Comparison of ENCODE assay signal across 21 mouse cellular contexts in the genomic region with DNA sequence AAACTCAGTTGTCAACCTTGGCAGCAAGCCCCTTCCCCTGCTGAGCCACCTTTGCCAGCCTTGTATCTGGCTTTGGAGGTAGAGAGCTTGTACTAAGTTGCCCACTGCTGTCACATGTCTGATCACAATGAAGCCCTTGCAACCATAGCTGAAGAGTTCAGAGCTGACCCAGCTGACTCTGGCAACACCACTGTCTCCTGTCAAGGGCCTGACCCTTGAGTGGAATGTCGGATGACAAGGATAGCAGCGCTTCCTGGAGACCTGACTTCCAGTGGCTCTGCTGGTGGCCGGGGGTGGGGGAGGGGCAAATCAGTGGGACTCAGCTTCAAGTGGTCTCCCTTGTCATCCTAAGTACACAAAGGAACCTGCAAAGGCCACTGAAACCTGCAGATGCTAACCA.
DNase-seq lines count a peak whose midpoint lies in the region; ATAC-seq and TF ChIP-seq lines count a peak whose summit lies in the region.
"Had no signal": no experiment of that assay in that cellular context is flagged by ENCODE, and none has a peak within 500 bp of the region (broad histone marks: within the 10 kb centered on the region; RNA-seq: fewer than 3 reads in every experiment).

No protein-coding gene starts in this region.

- H3K36me3 ChIP-seq in hindbrain, embryonic 10.5 days, result no peaks in the 10 kb centered on the region
- no peaks in the 10 kb centered on the region for H3K36me3 ChIP-seq in hindbrain, postnatal 0 days (ENCODE audit: insufficient read depth, low read length)
- no peaks in the 10 kb centered on the region for H3K36me3 ChIP-seq in midbrain, embryonic 13.5 days
- H3K36me3 ChIP-seq in midbrain, postnatal 0 days (ENCODE audit: insufficient read depth, low read length), result no peaks in the 10 kb centered on the region
- H3K36me3 ChIP-seq in hindbrain, embryonic 12.5 days, result no peaks in the 10 kb centered on the region
- H3K36me3 ChIP-seq: embryonic facial prominence, embryonic 15.5 days; forebrain, embryonic 15.5 days; kidney, embryonic 15.5 days; liver, embryonic 15.5 days; stomach, embryonic 15.5 days had no signal

- H3K9ac ChIP-seq in hindbrain, postnatal 0 days (replicated peaks; ENCODE audit: low read length), result no peak overlapping the region
- H3K9ac ChIP-seq in midbrain, embryonic 13.5 days (replicated peaks), result no peak overlapping the region
- no peak overlapping the region for H3K9ac ChIP-seq in midbrain, postnatal 0 days (replicated peaks; ENCODE audit: low read length, poor library complexity, severe bottlenecking)
- no peak overlapping the region for H3K9ac ChIP-seq in hindbrain, embryonic 12.5 days
- H3K9ac ChIP-seq: embryonic facial prominence, embryonic 15.5 days; forebrain, embryonic 15.5 days; kidney, embryonic 15.5 days; liver, embryonic 15.5 days; lung, embryonic 14.5 days; stomach, embryonic 15.5 days had no signal

- H3K4me1 ChIP-seq in hindbrain, embryonic 10.5 days (replicated peaks), result peaks cover 39% of the 10 kb centered on the region
- H3K4me1 ChIP-seq in hindbrain, postnatal 0 days (ENCODE audit: insufficient read depth, low read length), result peaks cover 9% of the 10 kb centered on the region
- peaks cover 31% of the 10 kb centered on the region for H3K4me1 ChIP-seq in midbrain, embryonic 13.5 days (replicated peaks)
- H3K4me1 ChIP-seq in midbrain, postnatal 0 days (ENCODE audit: insufficient read depth, low read length), result no peaks in the 10 kb centered on the region
- H3K4me1 ChIP-seq in hindbrain, embryonic 12.5 days, result peaks cover 30% of the 10 kb centered on the region
- H3K4me1 ChIP-seq: liver, embryonic 15.5 days; stomach, embryonic 15.5 days had no signal

- H3K4me3 ChIP-seq in hindbrain, embryonic 10.5 days, result no peak overlapping the region
- H3K4me3 ChIP-seq in hindbrain, postnatal 0 days (ENCODE audit: low read length), result no peak overlapping the region
- H3K4me3 ChIP-seq in midbrain, embryonic 13.5 days (replicated peaks), result no peak overlapping the region
- no peak overlapping the region for H3K4me3 ChIP-seq in midbrain, postnatal 0 days (ENCODE audit: low read depth, low read length)
- H3K4me3 ChIP-seq in hindbrain, embryonic 12.5 days, result no peak overlapping the region
- H3K4me3 ChIP-seq: embryonic facial prominence, embryonic 15.5 days; forebrain, embryonic 15.5 days; kidney, embryonic 15.5 days; liver, embryonic 15.5 days; stomach, embryonic 15.5 days had no signal

- H3K27ac ChIP-seq in hindbrain, embryonic 10.5 days, result peak overlapping the region; percentile 78
- H3K27ac ChIP-seq in hindbrain, postnatal 0 days, result no peak overlapping the region
- H3K27ac ChIP-seq in midbrain, embryonic 13.5 days, result peak overlapping the region; percentile 59; the same call in 1 of the 2 replicates
- no peak overlapping the region for H3K27ac ChIP-seq in midbrain, postnatal 0 days (ENCODE audit: low read depth, low read length)
- peak overlapping the region; percentile 60 for H3K27ac ChIP-seq in hindbrain, embryonic 12.5 days
- H3K27ac ChIP-seq: embryonic facial prominence, embryonic 15.5 days; liver, embryonic 15.5 days; stomach, embryonic 15.5 days had no signal

- DNase-seq in hindbrain, embryonic 10.5 days (ENCODE audit: low spot score), result no peak
- no peak for DNase-seq in hindbrain, postnatal 0 days (ENCODE audit: low spot score)
- no peak for DNase-seq in midbrain, postnatal 0 days (ENCODE audit: low spot score)
- DNase-seq in cerebellum, postnatal 4 days (ENCODE audit: low spot score in 2 of 2), result no peak
- DNase-seq: adrenal gland, adult 2 months; adrenal gland, postnatal 36 days; B cell, adult 2 months; cerebellum, adult 18-20 months; cerebellum, postnatal 10 days; heart, postnatal 36 days; lung, embryonic 14.5 days; lung, postnatal 14 days had no signal

- no peaks in the 10 kb centered on the region for H3K9me3 ChIP-seq in hindbrain, embryonic 10.5 days
- H3K9me3 ChIP-seq in hindbrain, postnatal 0 days (ENCODE audit: low read length), result no peaks in the 10 kb centered on the region
- H3K9me3 ChIP-seq in midbrain, embryonic 13.5 days, result no peaks in the 10 kb centered on the region
- no peaks in the 10 kb centered on the region for H3K9me3 ChIP-seq in midbrain, postnatal 0 days (ENCODE audit: low read length)
- no peaks in the 10 kb centered on the region for H3K9me3 ChIP-seq in hindbrain, embryonic 12.5 days (replicated peaks)
- H3K9me3 ChIP-seq: embryonic facial prominence, embryonic 15.5 days; forebrain, embryonic 15.5 days; kidney, embryonic 15.5 days; liver, embryonic 15.5 days; stomach, embryonic 15.5 days had no signal

- TF ChIP-seq CTCF in hindbrain, postnatal 0 days (IDR thresholded peaks at IDR 0.05; ENCODE audit: low read depth), result no peak
- TF ChIP-seq CTCF in midbrain, postnatal 0 days (IDR thresholded peaks at IDR 0.05), result no peak

- 37% methylated on average over 3 of the region's 3 CpGs for WGBS in hindbrain, embryonic 10.5 days
- WGBS in hindbrain, postnatal 0 days, result 32% methylated on average over 3 of the region's 3 CpGs
- 55% methylated on average over 3 of the region's 3 CpGs for WGBS in midbrain, embryonic 13.5 days
- WGBS in midbrain, postnatal 0 days, result 50% methylated on average over 3 of the region's 3 CpGs
- WGBS in hindbrain, embryonic 12.5 days, result 35% methylated on average over 3 of the region's 3 CpGs

- ATAC-seq in hindbrain, postnatal 0 days, result no peak
- ATAC-seq in midbrain, embryonic 13.5 days, result no peak
- ATAC-seq in midbrain, postnatal 0 days (ENCODE audit: low FRiP score), result no peak
- peak; percentile 11; the same call in 1 of the 2 replicates for ATAC-seq in hindbrain, embryonic 12.5 days (ENCODE audit: low FRiP score)
- ATAC-seq: activated CD4-positive, CD25-positive, alpha-beta regulatory T cell, adult 4 months; intestine, postnatal 0 days had no signal

- H3K4me2 ChIP-seq in hindbrain, postnatal 0 days (ENCODE audit: low read depth, low read length), result no peak overlapping the region
- H3K4me2 ChIP-seq in midbrain, embryonic 13.5 days (replicated peaks), result no peak overlapping the region
- H3K4me2 ChIP-seq in midbrain, postnatal 0 days (ENCODE audit: low read depth, low read length, poor library complexity, severe bottlenecking), result no peak overlapping the region
- no peak overlapping the region for H3K4me2 ChIP-seq in hindbrain, embryonic 12.5 days (replicated peaks)
- H3K4me2 ChIP-seq: embryonic facial prominence, embryonic 15.5 days; forebrain, embryonic 15.5 days; kidney, embryonic 15.5 days; liver, embryonic 15.5 days; lung, embryonic 14.5 days; stomach, embryonic 15.5 days had no signal

- no peaks in the 10 kb centered on the region for H3K27me3 ChIP-seq in hindbrain, embryonic 10.5 days (ENCODE audit: insufficient read depth, poor library complexity, severe bottlenecking)
- H3K27me3 ChIP-seq in hindbrain, postnatal 0 days (ENCODE audit: insufficient read depth, low read length), result no peaks in the 10 kb centered on the region
- 0 out of 2 replicates have a peak, but pooled peaks cover 3% of the 10 kb centered on the region for H3K27me3 ChIP-seq in midbrain, embryonic 13.5 days
- no peaks in the 10 kb centered on the region for H3K27me3 ChIP-seq in midbrain, postnatal 0 days (ENCODE audit: insufficient read depth, low read length)
- H3K27me3 ChIP-seq in hindbrain, embryonic 12.5 days, result no peaks in the 10 kb centered on the region
- H3K27me3 ChIP-seq: embryonic facial prominence, embryonic 15.5 days; forebrain, embryonic 15.5 days; kidney, embryonic 15.5 days; liver, embryonic 15.5 days; stomach, embryonic 15.5 days had no signal

Comparison
In these comparisons a context has a peak if more than half of its experiments do, and no peak if none do; other contexts are left out.
1. H3K27ac ChIP-seq: peak in hindbrain, embryonic 10.5 days (single experiment), midbrain, embryonic 13.5 days (single experiment) and hindbrain, embryonic 12.5 days (single experiment); none in hindbrain, postnatal 0 days (single experiment) and midbrain, postnatal 0 days (single experiment).